Mouse (Mus musculus) ZHBTc4 (cell line): ENCODE results near the gene St6galnac3.

ENCODE experiments used
- DNase-seq: peaks from one replicate; pipeline ENCODE4 v3.0.0-alpha.2; 2011; ENCODE audit warnings: low read depth, low spot score

St6galnac3 gene

DNA sequence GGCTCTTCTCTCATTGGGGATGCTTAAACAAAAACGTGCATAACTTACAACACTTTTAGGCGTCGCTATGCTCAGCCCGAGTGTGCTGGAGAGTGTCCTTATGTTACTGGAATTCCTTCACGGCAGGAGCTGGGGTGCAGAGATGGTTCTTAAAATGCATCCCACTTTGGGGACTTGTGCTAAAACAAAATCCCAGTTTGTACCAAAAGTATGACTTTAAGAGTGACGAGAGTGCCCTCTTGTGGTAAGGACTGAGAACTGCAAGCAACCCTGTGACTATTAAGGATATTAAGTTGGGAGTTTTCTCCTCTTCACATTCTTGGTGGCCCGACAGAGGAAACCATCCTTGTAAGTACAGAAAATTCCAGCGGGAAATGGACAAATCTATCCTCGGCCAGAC lies 69.9 kb downstream of the St6galnac3 start:
- peak; percentile 79 for DNase-seq

DNA sequence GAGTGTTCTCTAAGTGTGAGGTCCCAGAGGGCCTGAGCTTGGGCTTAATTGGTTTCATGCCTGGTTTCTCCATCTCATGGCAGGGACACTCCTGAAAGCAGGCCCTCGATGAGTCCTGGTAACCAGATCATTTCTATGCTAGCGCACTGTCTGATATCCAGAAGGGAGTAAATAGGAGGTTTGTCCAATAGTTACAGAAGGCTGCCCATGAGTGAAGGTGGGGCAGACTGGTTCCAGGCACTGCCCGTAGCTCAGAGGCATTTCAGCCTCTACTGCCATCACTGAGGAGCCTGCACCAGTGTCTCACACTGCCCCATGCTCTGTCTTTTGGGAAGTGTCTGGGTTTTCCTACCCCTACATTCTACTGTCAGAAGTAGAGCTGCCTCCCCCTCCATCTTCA lies 72.1 kb downstream of the St6galnac3 start:
- no peak for DNase-seq

DNA sequence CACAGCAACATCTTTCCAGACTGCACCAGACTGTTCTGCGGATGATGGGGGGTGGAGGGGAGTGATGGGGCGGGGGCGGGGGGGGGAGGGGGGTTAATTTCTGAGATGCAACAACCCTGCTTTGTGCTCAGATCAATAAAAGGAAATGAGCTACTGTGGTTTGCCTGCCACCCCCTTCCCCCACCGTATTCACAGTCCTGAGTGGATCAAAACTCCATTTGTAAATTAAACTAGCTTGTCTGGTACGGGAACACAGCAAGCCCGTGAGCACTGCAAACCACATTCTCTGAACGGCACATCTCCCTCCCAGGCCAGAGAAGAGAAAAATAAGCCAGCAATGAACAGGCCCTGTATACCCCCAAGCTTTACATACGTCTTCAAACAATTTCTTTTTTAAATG lies 76.3 kb downstream of the St6galnac3 start:
- DNase-seq: no peak

DNA sequence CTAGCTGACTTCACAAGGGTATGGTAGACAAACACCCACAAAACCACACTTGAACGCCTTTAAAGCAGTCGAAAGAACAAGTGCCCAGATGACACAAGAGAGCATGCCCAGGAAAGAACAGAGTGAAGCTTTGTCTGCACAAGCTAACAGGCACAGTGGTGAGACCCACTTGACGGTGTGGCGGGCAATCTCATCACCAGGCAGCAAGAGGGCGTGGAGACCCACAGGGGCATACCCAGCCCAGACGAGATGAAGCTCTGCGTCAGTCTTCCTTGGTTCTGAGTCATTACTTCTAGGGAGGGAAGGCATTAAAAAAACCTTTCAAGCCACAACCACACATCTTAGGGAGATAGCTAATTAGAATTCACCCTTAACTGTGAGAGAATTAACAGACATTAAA lies 79.2 kb downstream of the St6galnac3 start:
- no peak for DNase-seq

DNA sequence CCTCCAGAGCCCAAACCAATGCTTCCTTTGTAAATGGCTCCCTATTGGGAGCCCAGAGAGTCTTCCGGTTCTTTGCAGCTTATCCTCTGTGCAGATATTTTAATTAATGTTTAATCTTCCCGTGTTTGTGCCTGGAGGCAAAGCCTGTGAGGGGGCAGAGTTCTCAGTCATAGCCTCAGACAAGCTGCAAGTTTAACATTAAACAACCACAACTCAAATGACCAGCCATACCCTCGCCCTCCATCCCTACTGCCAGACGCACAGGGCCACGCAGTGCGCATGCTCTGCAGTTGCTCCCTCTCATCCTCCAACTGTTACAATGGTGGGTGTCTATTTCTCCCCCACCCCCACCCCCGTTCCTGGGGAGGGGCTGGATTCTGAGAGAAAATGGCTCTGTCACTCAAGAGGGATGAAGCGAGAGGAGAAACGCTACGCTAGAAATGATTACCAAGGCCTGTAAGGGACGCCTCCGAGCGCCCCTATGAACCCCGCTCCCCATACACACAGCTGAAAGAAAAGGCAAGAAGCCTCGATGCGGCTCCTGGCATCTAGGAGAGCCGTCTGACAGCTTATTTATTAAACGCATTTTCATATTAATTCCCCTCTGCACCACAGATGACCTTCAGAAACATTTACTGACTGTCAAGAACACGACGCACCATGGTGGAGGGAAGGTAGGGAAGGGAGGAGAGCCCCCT lies 81.0 kb downstream of the St6galnac3 start:
- no peak for DNase-seq

DNA sequence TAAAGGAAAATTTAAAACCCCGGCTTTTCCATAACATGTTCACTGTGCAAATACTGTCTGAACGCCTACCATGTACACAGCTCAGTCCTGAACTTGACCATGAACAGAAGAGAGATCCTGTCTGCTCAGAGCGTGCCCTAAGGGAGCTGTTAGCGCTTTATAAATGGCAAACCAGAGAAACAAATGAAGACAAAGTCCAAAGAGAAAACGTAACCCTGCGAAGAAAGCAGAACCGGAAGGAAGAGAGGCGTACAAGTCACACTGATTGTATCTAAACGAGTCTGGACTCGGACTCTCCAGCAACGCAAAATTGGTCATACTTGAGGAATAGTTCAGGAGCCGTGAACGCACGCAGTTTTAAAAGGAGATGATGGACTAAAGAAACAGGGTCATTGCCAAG lies 82.1 kb downstream of the St6galnac3 start:
- no peak for DNase-seq

DNA sequence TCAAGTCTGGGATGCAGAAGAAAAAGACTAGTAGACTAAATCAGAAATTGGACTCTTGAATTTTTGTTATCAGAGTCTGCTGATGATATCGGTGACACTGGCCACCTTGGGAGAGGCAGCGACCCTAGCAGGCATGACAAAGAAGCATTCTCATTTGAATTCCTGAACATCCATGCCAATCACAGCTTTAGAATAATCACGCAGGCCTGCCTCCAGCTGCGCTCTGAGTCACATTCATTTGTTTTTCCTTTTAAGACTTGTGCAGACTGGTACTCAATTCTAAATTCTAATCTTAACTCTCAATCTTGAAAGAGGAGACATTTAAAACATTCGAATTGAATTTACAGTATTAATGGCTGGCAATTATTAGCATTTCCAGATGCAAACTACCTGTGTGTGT lies 83.2 kb downstream of the St6galnac3 start:
- peak; percentile 21 for DNase-seq

DNA sequence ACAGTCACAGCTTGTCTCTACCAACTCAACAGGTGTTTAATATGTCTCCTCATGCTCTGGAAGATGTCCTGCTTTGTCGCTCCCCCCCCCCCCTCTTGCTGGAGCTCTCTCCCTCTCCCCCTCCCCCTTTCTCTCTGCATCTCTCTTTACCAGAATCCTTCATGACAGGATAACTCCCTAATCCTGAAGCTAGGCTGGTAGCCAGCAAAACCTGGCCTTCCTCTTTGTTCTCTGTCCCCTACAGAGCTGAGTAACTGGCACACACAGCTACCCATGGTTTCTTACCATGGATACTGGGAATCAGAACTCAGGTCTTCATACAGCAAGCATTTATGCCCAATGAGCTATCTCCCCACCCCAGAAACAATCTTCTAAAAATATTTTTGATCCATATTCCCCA lies 87.6 kb downstream of the St6galnac3 start:
- DNase-seq: no peak

DNA sequence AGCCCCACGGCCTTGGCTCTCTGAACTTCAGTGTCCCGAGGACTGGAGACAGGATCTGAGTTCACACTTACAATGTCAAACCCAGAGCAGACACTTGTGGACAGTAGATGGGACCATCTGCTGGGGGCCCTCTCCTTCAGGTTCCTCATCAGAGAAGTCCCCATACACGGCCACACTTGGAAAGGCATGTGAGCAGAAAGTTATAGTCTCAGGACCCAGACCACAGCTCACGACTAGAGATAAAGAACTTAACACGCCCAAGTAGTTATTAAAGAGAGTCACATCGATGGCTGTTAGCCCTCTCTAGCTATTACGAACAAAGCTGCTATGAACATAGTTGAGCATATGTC lies 88.2 kb downstream of the St6galnac3 start:
- no peak for DNase-seq

DNA sequence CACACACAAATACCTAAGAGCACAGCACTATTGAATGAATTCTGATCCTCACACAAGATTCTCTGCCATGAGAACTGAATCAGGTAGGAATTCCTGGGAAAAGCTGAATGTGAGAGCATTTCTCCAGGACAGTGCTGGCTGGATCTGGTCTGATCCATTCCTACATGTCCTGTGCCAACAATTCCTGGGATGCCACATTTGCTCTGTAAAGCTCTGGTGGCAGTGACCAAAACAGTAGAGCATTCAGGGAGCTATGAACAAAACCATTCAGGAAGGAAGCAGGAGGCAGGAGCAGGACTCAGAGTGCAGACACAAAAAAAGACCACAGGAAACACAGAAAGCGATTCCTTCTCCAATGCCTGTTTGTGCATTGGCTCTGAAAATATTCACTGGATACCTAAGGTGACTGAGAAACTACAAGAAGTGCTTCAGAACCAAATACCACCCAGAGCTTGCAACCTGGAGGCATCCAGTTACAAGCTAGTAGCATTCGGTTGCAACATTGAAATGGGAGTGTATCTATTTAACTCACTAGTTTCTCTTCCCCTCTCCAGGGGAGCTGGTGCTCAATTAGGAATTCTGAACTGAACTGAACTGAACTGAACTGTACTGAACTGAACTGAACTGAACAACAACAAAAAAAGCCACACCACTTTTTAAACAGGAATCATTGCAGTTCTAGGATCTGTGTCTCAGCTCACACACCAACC lies 88.7 kb downstream of the St6galnac3 start:
- DNase-seq: peak; percentile 93

DNA sequence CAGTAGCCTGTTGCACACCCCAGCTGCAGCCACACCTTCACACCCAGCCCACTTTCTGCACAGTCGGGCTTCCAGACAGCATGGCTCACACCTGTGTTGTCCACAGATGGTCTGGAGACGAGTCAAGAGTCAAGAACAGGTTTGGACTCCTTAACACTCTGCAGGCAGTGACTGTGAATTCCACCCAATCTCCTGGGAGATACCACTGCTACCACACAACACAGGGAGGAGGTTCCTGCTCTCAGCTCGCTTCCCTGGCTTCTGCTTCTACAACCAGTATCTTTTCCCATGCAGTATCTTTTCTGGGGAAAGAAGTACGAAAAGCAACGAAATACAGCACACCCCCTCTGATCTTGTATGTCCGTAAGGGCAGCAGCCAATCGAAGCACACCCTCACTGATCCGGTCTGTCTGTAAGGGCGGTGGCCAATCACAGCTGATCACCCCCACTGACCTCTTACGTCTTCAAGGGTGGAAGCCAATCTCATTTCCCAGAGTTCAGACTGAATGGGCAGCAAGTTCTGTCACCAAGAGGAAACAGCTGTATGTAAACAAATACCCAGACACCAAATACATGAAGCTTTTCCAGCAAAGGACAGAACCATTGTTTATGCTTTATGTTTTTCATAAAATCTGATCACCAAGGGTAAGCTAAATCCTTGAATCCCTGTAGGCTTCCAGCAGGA lies 92.8 kb downstream of the St6galnac3 start:
- DNase-seq: peak; percentile 50

DNA sequence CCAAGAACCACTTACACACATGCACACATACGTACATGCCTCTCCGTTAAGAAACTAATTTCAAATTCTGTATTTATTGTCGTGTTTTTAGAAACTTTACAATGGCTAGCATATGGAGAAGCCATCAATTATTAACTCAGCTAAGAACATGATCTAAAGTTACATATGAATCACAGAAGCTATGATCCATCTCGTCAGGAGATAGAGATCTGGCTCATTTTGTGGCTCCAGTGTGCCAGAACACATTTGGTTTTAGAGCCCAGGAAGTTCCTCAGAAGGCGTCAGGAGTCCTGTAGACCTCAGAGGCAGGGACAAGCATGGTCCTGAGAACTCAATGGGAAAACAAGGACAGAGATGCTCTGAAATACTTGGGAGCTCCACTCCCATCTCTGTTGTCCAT lies 98.7 kb downstream of the St6galnac3 start:
- no peak for DNase-seq

DNA sequence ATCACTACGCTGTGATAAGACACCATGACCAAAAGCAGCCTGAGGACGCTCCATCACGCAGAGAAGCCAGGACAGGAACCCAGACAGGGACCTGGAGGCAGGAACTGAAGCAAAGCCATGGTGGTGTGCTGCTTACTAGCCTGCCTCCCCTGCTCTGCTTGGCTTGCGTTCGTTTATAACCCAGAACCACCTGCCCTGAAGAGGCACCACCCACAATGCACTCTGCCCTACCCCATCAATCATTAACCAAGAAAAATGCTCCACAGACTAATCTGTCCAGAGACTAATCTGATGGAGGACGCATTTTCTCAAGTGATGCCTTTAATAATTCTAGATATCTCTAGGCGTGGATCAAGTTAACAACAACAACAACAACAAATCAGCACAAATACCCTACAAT lies 106.0 kb downstream of the St6galnac3 start:
- no peak for DNase-seq

DNA sequence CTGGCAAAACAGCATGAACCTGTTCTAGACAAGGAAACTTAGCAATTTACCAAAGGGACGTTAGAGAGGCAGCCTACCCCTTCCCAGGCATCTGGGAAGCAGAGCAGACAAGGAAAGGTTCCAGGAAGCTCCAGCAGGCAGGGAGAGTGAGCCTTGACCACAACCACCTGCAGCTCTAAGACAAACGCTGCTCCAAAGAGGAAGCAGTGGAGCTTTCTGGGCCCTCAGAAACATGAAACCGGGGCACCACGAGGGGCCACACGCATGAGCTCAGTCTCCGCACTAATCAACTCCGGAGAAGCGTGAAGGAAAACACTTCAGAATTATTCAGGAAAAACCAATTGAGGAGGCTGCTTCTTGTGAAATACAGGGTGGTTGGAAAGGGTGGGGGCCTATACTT lies 108.1 kb downstream of the St6galnac3 start:
- no peak for DNase-seq

DNA sequence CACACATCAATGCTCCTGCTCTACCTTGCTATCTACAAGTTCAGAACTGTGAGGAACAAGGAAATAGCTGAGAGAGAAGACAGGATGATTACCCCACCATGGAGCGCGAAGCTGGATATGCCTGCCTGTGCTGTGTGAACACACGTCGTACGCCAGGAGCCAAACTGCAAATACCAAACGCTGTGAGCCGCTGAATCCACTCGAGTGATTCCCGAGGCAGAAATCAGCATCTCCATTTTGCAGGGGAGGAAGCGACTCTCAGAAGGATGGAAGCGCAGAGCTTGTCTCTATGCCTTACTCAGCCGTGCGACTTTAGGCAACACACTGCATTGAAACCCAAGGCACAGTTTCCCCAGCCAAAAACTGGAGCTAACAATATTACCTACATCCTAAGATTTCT lies 114.7 kb downstream of the St6galnac3 start:
- no peak for DNase-seq

DNA sequence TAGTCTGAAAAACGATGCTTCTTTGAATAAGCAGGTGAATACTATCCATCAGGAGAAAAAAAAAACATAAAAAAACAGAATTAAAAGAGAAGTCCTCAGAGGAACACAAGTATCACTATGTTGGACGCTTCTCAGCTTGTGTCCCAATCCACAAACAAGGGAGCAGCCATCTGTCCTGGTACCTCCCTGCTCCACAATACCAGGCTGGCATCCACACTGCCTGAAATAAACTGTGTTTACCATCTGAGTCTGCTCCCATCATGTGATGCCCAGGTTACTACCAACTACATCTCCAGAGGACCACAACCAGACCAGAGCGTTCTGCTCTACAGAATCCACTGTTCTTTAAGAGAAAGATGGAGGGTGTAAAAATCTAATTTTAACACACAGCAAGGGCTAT lies 118.6 kb downstream of the St6galnac3 start:
- no peak for DNase-seq

DNA sequence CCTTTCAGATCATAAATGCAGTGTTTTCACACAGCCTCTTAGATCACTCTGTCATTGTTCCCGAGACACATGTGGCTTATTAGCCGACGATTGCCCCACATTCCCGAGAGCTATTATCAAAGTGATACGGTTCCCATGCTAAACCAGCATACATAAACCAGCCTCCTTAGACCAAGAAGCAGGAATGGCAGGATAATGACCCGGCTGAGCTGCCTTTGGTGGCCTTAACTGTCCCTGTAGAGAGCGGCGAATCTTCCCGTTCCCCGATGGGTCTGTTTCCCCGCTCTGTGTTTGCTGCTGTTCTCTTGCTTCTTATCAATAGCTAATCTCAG lies 119.2 kb downstream of the St6galnac3 start:
- no peak for DNase-seq

DNA sequence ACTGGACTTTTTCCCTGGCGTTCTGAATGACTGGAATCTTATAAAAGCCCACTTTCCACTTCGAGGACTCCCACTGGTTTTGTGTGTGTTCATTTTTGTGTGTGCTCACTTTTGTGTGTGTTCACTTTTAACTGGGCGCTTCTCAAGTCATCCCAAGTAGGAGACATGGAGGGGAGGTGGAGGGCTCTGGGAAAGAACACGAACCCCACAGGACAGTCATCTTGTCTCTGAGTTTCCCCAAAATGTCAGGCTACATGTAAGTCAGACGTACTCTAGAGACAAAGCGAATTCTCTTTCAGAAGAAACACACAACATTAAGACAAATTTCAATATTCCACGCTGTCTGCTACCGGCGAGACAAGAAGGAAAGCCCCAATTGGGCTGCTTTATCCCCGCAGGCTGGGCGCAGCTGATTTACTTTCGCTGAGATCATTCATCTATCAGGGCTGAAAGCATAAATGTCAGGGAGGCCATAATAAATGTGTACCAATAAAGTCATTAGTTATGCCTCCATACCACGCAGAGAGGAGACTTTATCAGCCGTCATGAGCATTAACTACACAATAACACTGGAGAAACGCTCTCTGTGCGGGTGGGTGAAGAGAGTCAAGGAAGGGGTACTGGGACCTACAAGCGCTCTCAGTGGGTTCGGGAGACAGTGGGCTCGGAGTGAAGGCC lies 119.7 kb downstream of the St6galnac3 start:
- DNase-seq: no peak

DNA sequence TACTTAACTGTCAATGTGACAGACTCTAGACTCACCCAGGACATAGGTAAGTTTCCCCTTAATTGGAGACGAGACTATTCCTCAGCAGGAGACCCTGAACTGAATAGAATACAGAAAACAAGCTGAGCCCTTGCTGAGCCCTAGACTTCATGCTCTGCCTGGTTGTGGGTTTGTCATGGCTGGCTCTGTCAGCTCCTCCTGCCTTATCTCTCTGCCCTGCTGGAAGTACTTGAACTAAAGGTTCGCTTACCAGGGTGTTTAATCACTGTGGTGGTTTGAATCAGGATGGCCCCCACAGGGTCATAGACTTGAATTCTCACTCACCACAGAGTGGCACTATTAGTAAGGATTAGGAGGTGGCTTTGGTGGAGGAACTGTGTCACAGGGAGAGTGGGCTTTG lies 125.8 kb downstream of the St6galnac3 start:
- DNase-seq: no peak

DNA sequence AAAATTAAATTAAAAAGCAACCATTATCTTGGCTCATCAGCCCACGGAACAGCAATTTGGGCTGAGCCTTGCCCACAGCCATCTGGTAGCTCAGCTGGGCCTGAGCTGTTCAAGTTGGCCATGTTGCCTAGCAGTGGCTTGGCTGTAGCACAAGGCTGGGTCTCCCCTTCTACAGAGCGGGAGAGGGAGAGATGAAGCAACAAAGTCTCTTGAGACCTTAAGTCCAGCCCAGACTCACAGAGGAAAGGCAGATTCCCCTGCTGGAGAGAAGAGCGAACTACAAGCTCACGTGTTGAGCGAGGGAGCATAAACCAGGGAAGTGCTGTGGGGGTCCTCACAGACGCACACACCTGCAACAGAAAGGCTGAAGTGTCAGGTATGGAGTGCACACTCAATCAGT lies 126.3 kb downstream of the St6galnac3 start:
- peak; percentile 79 for DNase-seq

DNA sequence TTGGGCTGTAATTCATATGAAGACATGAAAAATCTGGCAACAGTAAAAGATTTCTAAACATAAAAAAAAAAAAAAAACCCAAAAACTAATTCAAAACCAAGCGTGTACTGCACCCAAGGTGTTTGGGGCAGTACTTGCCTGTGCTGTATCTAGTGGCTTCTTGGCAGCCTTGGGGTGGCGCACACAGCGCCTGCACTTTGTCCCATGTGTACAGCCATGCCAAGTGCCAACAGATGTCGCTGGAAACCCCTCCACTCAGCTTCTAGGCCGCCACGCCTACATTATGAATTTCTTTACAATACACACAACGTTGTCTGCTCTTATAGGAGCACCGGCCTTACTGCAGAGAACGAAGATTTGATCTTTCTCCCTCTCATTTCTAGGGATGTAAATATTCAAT lies 130.4 kb downstream of the St6galnac3 start:
- no peak for DNase-seq

DNA sequence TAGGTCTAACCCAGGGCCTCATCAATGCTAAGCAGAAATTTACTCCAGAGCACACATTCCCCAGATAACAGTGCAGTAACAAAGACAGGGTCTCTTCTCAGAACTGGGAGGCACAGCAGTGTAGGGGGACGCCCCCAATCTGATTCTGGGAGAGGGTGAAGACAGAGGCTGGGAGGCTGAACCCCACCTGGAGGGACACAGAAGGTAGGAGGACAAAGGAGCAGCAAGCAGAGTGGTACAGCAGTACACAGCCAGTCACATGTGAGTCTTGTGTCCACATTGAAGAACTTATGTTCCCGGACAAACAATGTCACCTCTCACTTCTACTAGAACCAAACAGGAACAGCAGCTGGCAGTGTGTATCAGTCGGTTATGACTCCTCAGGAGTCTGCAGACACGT lies 131.0 kb downstream of the St6galnac3 start:
- DNase-seq: no peak

DNA sequence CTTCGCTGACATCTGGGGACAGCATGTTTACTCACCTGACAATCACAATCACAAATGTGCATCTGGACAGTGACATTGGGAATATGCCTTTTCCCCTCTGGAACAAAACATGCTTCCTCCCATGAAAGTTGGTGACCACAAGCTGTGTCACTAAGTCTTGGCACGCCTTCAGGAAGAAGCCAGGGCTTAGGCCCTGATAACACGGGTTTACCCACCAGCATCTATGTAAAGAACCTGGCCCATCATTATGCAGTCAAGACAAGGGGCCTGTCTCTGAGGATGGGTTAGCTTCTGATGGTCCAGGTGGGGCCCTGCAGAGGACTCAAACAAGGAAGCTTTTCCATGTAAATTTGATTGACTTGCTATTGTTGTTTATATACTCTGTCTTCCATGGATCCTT lies 131.9 kb downstream of the St6galnac3 start:
- DNase-seq: no peak
